Comparison of ENCODE assay signal across 17 mouse cellular contexts in genomic region chr17:10473826-10474384, GRCm38 (mm10).
DNase-seq lines count a peak whose midpoint lies in the region; ATAC-seq and TF ChIP-seq lines count a peak whose summit lies in the region.
"Had no signal": no experiment of that assay in that cellular context is flagged by ENCODE, and none has a peak within 500 bp of the region (broad histone marks: within the 10 kb centered on the region; RNA-seq: fewer than 3 reads in every experiment).

No protein-coding gene starts in this region.

- peak overlapping the region; percentile 66; the same call in 1 of the 2 replicates for H3K27ac ChIP-seq in testis, adult 2 months (ENCODE audit: control insufficient read depth, insufficient read depth, low read depth, low read length)
- H3K27ac ChIP-seq in liver, embryonic 12.5 days, result no peak overlapping the region
- H3K27ac ChIP-seq: forebrain, embryonic 13.5 days; hindbrain, postnatal 0 days; midbrain, embryonic 10.5 days had no signal

- DNase-seq in gastrocnemius, adult 18-20 months (ENCODE audit: low spot score), result peak; percentile 32
- DNase-seq in gastrocnemius, adult 8-10 months (ENCODE audit: low spot score in 2 of 2), result no peak
- no peak for DNase-seq in testis, postnatal 10 days (ENCODE audit: low spot score)
- peak; percentile 28 for DNase-seq in heart, postnatal 25 days (ENCODE audit: low spot score)
- no peak for DNase-seq in cerebellum, adult 9-11 months
- DNase-seq in lung, postnatal 25 days (ENCODE audit: low spot score), result no peak
- DNase-seq: cerebellum, adult 11 months; cerebellum, postnatal 36 days; layer of hippocampus, postnatal 36 days; lung, adult 2 months; lung, postnatal 4 days; right cerebral cortex, postnatal 25 days had no signal

- H3K4me2 ChIP-seq in liver, embryonic 12.5 days, result no peak overlapping the region
- H3K4me2 ChIP-seq: forebrain, embryonic 13.5 days had no signal

- TF ChIP-seq POLR2A in testis, adult 2 months (IDR thresholded peaks at IDR 0.05; ENCODE audit: control insufficient read depth, low read depth, low read length), result no peak

- intact Hi-C loops in heart, postnatal 25 days (cut with DNase I), result no loop called here

- no peak overlapping the region for H3K9ac ChIP-seq in liver, embryonic 12.5 days
- H3K9ac ChIP-seq: forebrain, embryonic 13.5 days had no signal

- H3K4me3 ChIP-seq in testis, adult 2 months (ENCODE audit: control insufficient read depth, low read depth, low read length), result no peak overlapping the region
- no peak overlapping the region for H3K4me3 ChIP-seq in liver, embryonic 12.5 days
- H3K4me3 ChIP-seq: forebrain, embryonic 13.5 days; midbrain, embryonic 10.5 days had no signal

- no peaks in the 10 kb centered on the region for H3K27me3 ChIP-seq in testis, adult 2 months (ENCODE audit: control insufficient read depth, insufficient read depth, low read length)
- no peaks in the 10 kb centered on the region; the same call in 1 of the 2 replicates for H3K27me3 ChIP-seq in liver, embryonic 12.5 days (replicated peaks)
- H3K27me3 ChIP-seq: forebrain, embryonic 13.5 days had no signal

- no peaks in the 10 kb centered on the region for H3K36me3 ChIP-seq in testis, adult 2 months (ENCODE audit: control insufficient read depth, insufficient read depth, low read length)
- H3K36me3 ChIP-seq in liver, embryonic 12.5 days, result no peaks in the 10 kb centered on the region
- H3K36me3 ChIP-seq: midbrain, embryonic 10.5 days had no signal

- no peak for TF ChIP-seq CTCF in testis, adult 2 months (IDR thresholded peaks at IDR 0.05; ENCODE audit: control insufficient read depth, insufficient read depth, insufficient replicate concordance, low read depth, low read length)

- no peaks in the 10 kb centered on the region; the same call in 1 of the 2 replicates for H3K4me1 ChIP-seq in testis, adult 2 months (ENCODE audit: control insufficient read depth, insufficient read depth, low read length)
- H3K4me1 ChIP-seq in liver, embryonic 12.5 days, result no peaks in the 10 kb centered on the region

- no peak for ATAC-seq in liver, embryonic 12.5 days
- ATAC-seq: forebrain, embryonic 13.5 days; hindbrain, postnatal 0 days had no signal

- WGBS in liver, embryonic 12.5 days (ENCODE audit: insufficient replicate concordance), result 42% methylated on average over 7 of the region's 7 CpGs

- H3K9me3 ChIP-seq in liver, embryonic 12.5 days (replicated peaks), result no peaks in the 10 kb centered on the region
- H3K9me3 ChIP-seq: forebrain, embryonic 13.5 days; midbrain, embryonic 10.5 days had no signal

Comparison
In these comparisons a context has a peak if more than half of its experiments do, and no peak if none do; other contexts are left out.
1. DNase-seq: peak in gastrocnemius, adult 18-20 months (single experiment) and heart, postnatal 25 days (single experiment); none in gastrocnemius, adult 8-10 months (0 of 2), testis, postnatal 10 days (single experiment), cerebellum, adult 9-11 months (single experiment) and lung, postnatal 25 days (single experiment).